Mouse (Mus musculus): Measurements from ENCODE around the gene Olfr560.

GRCm38 (mm10) chr7:102770921-102771320 lies 11.8 kb upstream of the Olfr560 start, which contains the start of gene Olfr561:
- TF ChIP-seq CTCF (IDR thresholded peaks at IDR 0.05; ENCODE audit: low read depth) (no peak), EP300 (IDR thresholded peaks at IDR 0.05; ENCODE audit: low read depth) (no peak)
